Mouse (Mus musculus) heart, embryonic 16.5 days (tissue): ENCODE results near the gene Elfn1. TPM values are rescaled to one million over a fixed set of nuclear protein-coding genes. Genes with fewer than 3 reads are reported as not detected.
A peak's percentile ranks its signal among the peaks of the same experiment; 100 is the strongest.

ENCODE experiments used
- ATAC-seq: fragments of 200-750 bp; cut with Nextera tagmentation; replicated peaks from 2 replicates; pipeline ENCODE4 v1.8.0; 2017; ENCODE audit warnings: moderate number of reproducible peaks; ENCODE audit not compliant: insufficient read depth, low FRiP score; ENCODE audit errors: extremely low read depth
- H3K27ac ChIP-seq: fragments of 300-500 bp; sonication (generic); 2 replicates; pipeline ENCODE4 v1.5.1; 2014; ENCODE audit warnings: mild to moderate bottlenecking, low read length, control low read depth, moderate library complexity
- H3K27me3 ChIP-seq: fragments of 300-500 bp; sonication (generic); 2 replicates; pipeline ENCODE4 v1.6.1; 2014; ENCODE audit warnings: low read length, mixed read lengths; ENCODE audit not compliant: control insufficient read depth, insufficient read depth
- H3K36me3 ChIP-seq: fragments of 300-500 bp; sonication (generic); 2 replicates; pipeline ENCODE4 v1.6.1; 2014; ENCODE audit not compliant: control insufficient read depth, insufficient read depth
- H3K4me1 ChIP-seq: fragments of 300-500 bp; sonication (generic); 2 replicates; pipeline ENCODE4 v1.6.1; 2014; ENCODE audit warnings: low read length, mixed read lengths; ENCODE audit not compliant: control insufficient read depth, insufficient read depth
- H3K4me2 ChIP-seq: fragments of 300-500 bp; sonication (generic); 2 replicates; pipeline ENCODE4 v1.6.1; 2014; ENCODE audit warnings: low read depth, mild to moderate bottlenecking, control low read depth, low read length
- H3K4me3 ChIP-seq: fragments of 300-500 bp; sonication (generic); 2 replicates; pipeline ENCODE4 v1.5.1; 2014; ENCODE audit warnings: mild to moderate bottlenecking, control low read depth, low read length
- H3K9ac ChIP-seq: fragments of 300-500 bp; sonication (generic); 2 replicates; pipeline ENCODE4 v1.6.1; 2014; ENCODE audit warnings: low read length, control low read depth
- H3K9me3 ChIP-seq: fragments of 300-500 bp; sonication (generic); replicated peaks from 2 replicates; pipeline ENCODE4 v1.6.1; 2016; ENCODE audit warnings: low read length; ENCODE audit not compliant: control insufficient read depth
- WGBS: fragments of 180-500 bp; shearing (Covaris S2); extraction: QIAGEN DNeasy Blood & Tissue Kit; methylation state at CpG from one replicate; pipeline ENCODE4 v1.1.7; 2014; 5-methylcytosine and 5-hydroxymethylcytosine counted together
- polyA plus RNA-seq: library from polyadenylated mRNA; unstranded; fragments of >200 nt; fragmentation: Nextera tagmentation; extraction: Ambion mirVana; gene quantifications from 2 replicates; pipeline ENCODE4 v1.2.1, GENCODE M21; 2015

Elfn1 gene
- polyA plus RNA-seq, 1 experiment from 2014 or later: 0.68 TPM

GRCm38 (mm10) chr5:140006861-140007260, 99.1 kb downstream of the Elfn1 start:
- no peak for ATAC-seq
- H3K4me1 ChIP-seq: no peaks in the 10 kb centered on the region
- no peak overlapping the region for H3K4me2 ChIP-seq
- H3K36me3 ChIP-seq: no peaks in the 10 kb centered on the region
- H3K27me3 ChIP-seq: no peaks in the 10 kb centered on the region
- WGBS: 46% methylated on average over 8 of the region's 8 CpGs
- H3K4me3 ChIP-seq: no peak overlapping the region
- H3K9me3 ChIP-seq: no peaks in the 10 kb centered on the region
- no peak overlapping the region for H3K9ac ChIP-seq
- H3K27ac ChIP-seq: no peak overlapping the region

GRCm38 (mm10) chr5:140007656-140008522, 100.1 kb downstream of the Elfn1 start:
- H3K27me3 ChIP-seq: no peaks in the 10 kb centered on the region
- no peak overlapping the region for H3K27ac ChIP-seq
- H3K4me3 ChIP-seq: no peak overlapping the region
- WGBS: 49% methylated on average over 9 of the region's 9 CpGs
- no peaks in the 10 kb centered on the region for H3K36me3 ChIP-seq
- no peaks in the 10 kb centered on the region for H3K9me3 ChIP-seq
- no peaks in the 10 kb centered on the region for H3K4me1 ChIP-seq
- no peak overlapping the region for H3K9ac ChIP-seq
- H3K4me2 ChIP-seq: no peak overlapping the region
- ATAC-seq: no peak

GRCm38 (mm10) chr5:140008523-140008806, 100.7 kb downstream of the Elfn1 start:
- no peak for ATAC-seq
- Histone ChIP-seq H3K27ac (no peak overlapping the region), H3K4me1 (peaks cover 3% of the 10 kb centered on the region; the same call in 1 of the 2 replicates), H3K36me3 (no peaks in the 10 kb centered on the region), H3K9me3 (no peaks in the 10 kb centered on the region), H3K27me3 (no peaks in the 10 kb centered on the region), H3K9ac (no peak overlapping the region), H3K4me2 (no peak overlapping the region), H3K4me3 (no peak overlapping the region)
- 67% methylated on average over 5 of the region's 5 CpGs for WGBS

GRCm38 (mm10) chr5:140009083-140009655, 101.4 kb downstream of the Elfn1 start:
- H3K27ac ChIP-seq: no peak overlapping the region
- H3K4me1 ChIP-seq: peaks cover 10% of the 10 kb centered on the region
- H3K4me3 ChIP-seq: no peak overlapping the region
- H3K27me3 ChIP-seq: no peaks in the 10 kb centered on the region
- no peaks in the 10 kb centered on the region for H3K9me3 ChIP-seq
- no peak for ATAC-seq
- no peaks in the 10 kb centered on the region for H3K36me3 ChIP-seq
- H3K9ac ChIP-seq: no peak overlapping the region
- WGBS: 73% methylated on average over 7 of the region's 7 CpGs
- no peak overlapping the region for H3K4me2 ChIP-seq

- no peak overlapping the region for H3K9ac ChIP-seq
- no peaks in the 10 kb centered on the region for H3K36me3 ChIP-seq
- ATAC-seq: no peak
- no peaks in the 10 kb centered on the region for H3K9me3 ChIP-seq
- no peak overlapping the region for H3K4me3 ChIP-seq
- peaks cover 15% of the 10 kb centered on the region for H3K4me1 ChIP-seq
- no peak overlapping the region for H3K4me2 ChIP-seq
- H3K27ac ChIP-seq: no peak overlapping the region
- no peaks in the 10 kb centered on the region for H3K27me3 ChIP-seq
- WGBS: 75% methylated on average over 3 of the region's 3 CpGs
These were observed 102.7 kb downstream of the Elfn1 start for GRCm38 (mm10) chr5:140010405-140010804.

GRCm38 (mm10) chr5:140012286-140012967, 104.7 kb downstream of the Elfn1 start:
- Histone ChIP-seq H3K27ac (no peak overlapping the region), H3K4me3 (no peak overlapping the region), H3K9me3 (no peaks in the 10 kb centered on the region), H3K9ac (no peak overlapping the region), H3K4me1 (peaks cover 15% of the 10 kb centered on the region), H3K36me3 (no peaks in the 10 kb centered on the region), H3K4me2 (no peak overlapping the region), H3K27me3 (no peaks in the 10 kb centered on the region)
- 79% methylated on average over 12 of the region's 12 CpGs for WGBS
- no peak for ATAC-seq

- Histone ChIP-seq H3K4me3 (no peak overlapping the region), H3K4me1 (peaks cover 15% of the 10 kb centered on the region), H3K27ac (no peak overlapping the region), H3K9ac (0 out of 2 replicates have a peak overlapping the region, but pooled peaks have one; percentile 32), H3K4me2 (no peak overlapping the region), H3K9me3 (no peaks in the 10 kb centered on the region), H3K36me3 (no peaks in the 10 kb centered on the region), H3K27me3 (no peaks in the 10 kb centered on the region)
- 52% methylated on average over 5 of the region's 5 CpGs for WGBS
- ATAC-seq: peak; percentile 66
These were observed 105.9 kb downstream of the Elfn1 start for GRCm38 (mm10) chr5:140013652-140014051.

- H3K36me3 ChIP-seq: no peaks in the 10 kb centered on the region
- 92% methylated on average over 1 of the region's 1 CpGs for WGBS
- no peak for ATAC-seq
- peaks cover 15% of the 10 kb centered on the region for H3K4me1 ChIP-seq
- H3K4me3 ChIP-seq: no peak overlapping the region
- no peaks in the 10 kb centered on the region for H3K27me3 ChIP-seq
- no peaks in the 10 kb centered on the region for H3K9me3 ChIP-seq
- H3K27ac ChIP-seq: no peak overlapping the region
- H3K9ac ChIP-seq: no peak overlapping the region
- H3K4me2 ChIP-seq: no peak overlapping the region
These were observed 109.2 kb downstream of the Elfn1 start for GRCm38 (mm10) chr5:140016896-140017295.

GRCm38 (mm10) chr5:140018780-140019179, 111.0 kb downstream of the Elfn1 start:
- WGBS: 88% methylated on average over 7 of the region's 7 CpGs
- Histone ChIP-seq H3K9me3 (no peaks in the 10 kb centered on the region), H3K4me3 (no peak overlapping the region), H3K4me1 (peaks cover 8% of the 10 kb centered on the region), H3K36me3 (no peaks in the 10 kb centered on the region), H3K4me2 (no peak overlapping the region), H3K27me3 (no peaks in the 10 kb centered on the region), H3K27ac (no peak overlapping the region), H3K9ac (no peak overlapping the region)
- ATAC-seq: no peak
